Mouse (Mus musculus) lung, postnatal 0 days (tissue): Measurements from ENCODE around the gene Filip1l.

ENCODE experiments used
- CTCF ChIP-seq: IDR thresholded peaks from 2 replicates; pipeline ENCODE4 v1.5.1; 2016; ENCODE audit warnings: antibody characterized with exemption, mild to moderate bottlenecking
- EP300 ChIP-seq: IDR thresholded peaks from 2 replicates; pipeline ENCODE4 v1.6.1; 2016; ENCODE audit warnings: antibody characterized with exemption, mild to moderate bottlenecking, control low read depth

GRCm38 (mm10) chr16:57352751-57353150, at the start of gene Filip1l:
- TF ChIP-seq CTCF: no peak
- TF ChIP-seq EP300: no peak
